Mouse (Mus musculus) ovary, postnatal 14 days (tissue): ENCODE data around the gene 1700029I15Rik.

Source experiments
- DNase-seq: peaks from one replicate; pipeline ENCODE4 v3.0.0; 2022; ENCODE audit warnings: low spot score

The 1700029I15Rik gene

GRCm38 (mm10) chr2:92427882-92428281, 45.5 kb downstream of the 1700029I15Rik start:
- no peak for DNase-seq

DNA sequence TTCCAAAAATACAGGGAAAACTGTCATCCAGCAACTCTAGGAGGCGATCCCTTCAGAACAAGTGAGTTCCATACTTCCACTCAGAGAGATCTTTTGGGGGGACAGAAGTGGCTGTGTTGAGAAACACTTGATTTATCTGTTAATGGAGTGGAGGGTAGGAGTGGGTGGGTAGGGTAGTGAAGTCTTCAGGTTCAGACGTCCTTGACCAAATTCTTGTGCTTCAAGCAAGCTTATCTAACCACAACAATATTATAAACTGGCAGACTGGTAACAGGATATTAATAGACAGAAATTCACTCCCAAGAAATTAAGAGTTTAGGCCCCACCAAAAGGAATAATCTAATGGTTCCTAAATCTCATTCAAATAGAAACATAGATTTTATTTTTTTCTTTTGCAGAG, 47.8 kb downstream of the 1700029I15Rik start:
- DNase-seq: no peak

GRCm38 (mm10) chr2:92430723-92431541, 48.6 kb downstream of the 1700029I15Rik start:
- no peak for DNase-seq

GRCm38 (mm10) chr2:92431611-92432179, 49.4 kb downstream of the 1700029I15Rik start:
- no peak for DNase-seq

- DNase-seq: no peak
Observed at GRCm38 (mm10) chr2:92432299-92433295, 50.3 kb downstream of the 1700029I15Rik start.

- peak; percentile 94 for DNase-seq
Observed at GRCm38 (mm10) chr2:92433578-92434374, 51.4 kb downstream of the 1700029I15Rik start, which contains the start of gene Cry2. Gene Cry2, minus strand, starts transcription at chr2:92434043.

DNA sequence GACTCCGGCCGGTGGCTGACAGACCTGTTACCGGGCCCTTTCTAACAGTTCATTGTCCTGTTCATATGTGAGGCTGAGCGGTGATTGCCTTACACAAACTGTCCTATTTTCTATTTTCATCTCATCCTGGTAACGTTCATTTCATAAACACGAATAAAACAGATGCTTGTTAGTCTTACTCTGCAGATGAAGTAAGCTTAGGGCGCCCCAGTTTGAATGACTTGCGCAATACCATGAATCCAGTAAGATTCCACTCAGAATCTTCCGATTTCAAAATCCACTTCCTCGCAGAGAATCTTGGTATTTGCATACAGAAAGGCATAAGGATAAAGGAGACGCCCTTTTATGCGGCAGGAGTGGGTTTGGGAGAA, 52.0 kb downstream of the 1700029I15Rik start:
- no peak for DNase-seq

DNA sequence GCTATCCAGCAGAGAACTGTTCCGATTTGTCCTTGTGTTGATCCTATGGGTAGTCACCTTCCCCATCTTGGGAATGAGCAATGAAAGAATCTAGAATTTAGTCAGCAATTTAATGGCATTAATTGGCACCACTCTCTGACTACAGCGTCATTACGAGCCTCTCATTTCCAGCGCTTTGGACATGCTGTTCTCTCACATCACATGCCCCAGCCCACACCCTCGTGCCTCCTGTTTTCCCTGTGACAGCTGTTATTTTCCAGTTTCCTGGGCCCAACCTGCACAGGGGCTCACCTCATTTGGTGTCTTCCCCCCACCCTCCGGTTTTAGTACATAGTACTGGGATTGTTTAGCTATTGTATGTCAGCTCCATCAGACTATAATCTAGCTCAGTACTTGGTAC, 52.7 kb downstream of the 1700029I15Rik start:
- no peak for DNase-seq
